Mouse (Mus musculus) limb, embryonic 11.5 days (tissue): ENCODE data around the gene Ablim2. TPM values are rescaled to one million over a fixed set of nuclear protein-coding genes. Genes with fewer than 3 reads are reported as not detected.

Experiments
- ATAC-seq: fragments of 200-750 bp; cut with Nextera tagmentation; 2 replicates; pipeline ENCODE4 v1.8.0; 2017; ENCODE audit warnings: low read depth; ENCODE audit not compliant: insufficient number of reproducible peaks, low FRiP score, low TSS enrichment
- DNase-seq: peaks from one replicate; pipeline ENCODE4 v3.0.0-alpha.2; 2015; ENCODE audit warnings: low spot score
- H3K27ac ChIP-seq: fragments of 300-500 bp; sonication (generic); replicated peaks from 2 replicates; pipeline ENCODE4 v1.5.1; 2014; ENCODE audit warnings: low read depth, mild to moderate bottlenecking, low read length
- H3K27me3 ChIP-seq: fragments of 300-500 bp; sonication (generic); 2 replicates; pipeline ENCODE4 v1.6.1; 2014; ENCODE audit warnings: mild to moderate bottlenecking, low read length, mixed read lengths; ENCODE audit not compliant: control insufficient read depth, insufficient read depth
- H3K36me3 ChIP-seq: fragments of 300-500 bp; sonication (generic); 2 replicates; pipeline ENCODE4 v1.6.1; 2014; ENCODE audit warnings: mild to moderate bottlenecking, low read length, moderate library complexity, mixed read lengths; ENCODE audit not compliant: control insufficient read depth, insufficient read depth
- H3K4me1 ChIP-seq: fragments of 300-500 bp; sonication (generic); 2 replicates; pipeline ENCODE4 v1.6.1; 2014; ENCODE audit warnings: low read length, mixed read lengths; ENCODE audit not compliant: control insufficient read depth, insufficient read depth
- H3K4me2 ChIP-seq: fragments of 300-500 bp; sonication (generic); 2 replicates; pipeline ENCODE4 v1.6.1; 2014; ENCODE audit warnings: low read depth, mild to moderate bottlenecking, moderate library complexity; ENCODE audit not compliant: severe bottlenecking
- H3K4me3 ChIP-seq: fragments of 300-500 bp; sonication (generic); 2 replicates; pipeline ENCODE4 v1.5.1; 2014; ENCODE audit warnings: low read depth, low read length
- H3K9ac ChIP-seq: fragments of 300-500 bp; sonication (generic); 2 replicates; pipeline ENCODE4 v1.6.1; 2014; ENCODE audit warnings: mild to moderate bottlenecking, low read length
- H3K9me3 ChIP-seq: fragments of 300-500 bp; sonication (generic); 2 replicates; pipeline ENCODE4 v1.6.1; 2016; ENCODE audit warnings: low read length; ENCODE audit not compliant: control insufficient read depth
- WGBS: fragments of 180-500 bp; shearing (Covaris S2); extraction: QIAGEN DNeasy Blood & Tissue Kit; methylation state at CpG from one replicate; pipeline ENCODE4 v1.1.7; 2014; 5-methylcytosine and 5-hydroxymethylcytosine counted together
- polyA plus RNA-seq: library from polyadenylated mRNA; unstranded; fragments of >200 nt; fragmentation: Nextera tagmentation; extraction: Ambion mirVana; gene quantifications from 2 replicates; pipeline ENCODE4 v1.2.1, GENCODE M21; 2014

Ablim2 gene
- polyA plus RNA-seq, 1 experiment from 2014 or later, result 1.3 TPM

GRCm38 (mm10) chr5:35751016-35751415, 6.7 kb upstream of the Ablim2 start:
- no peaks in the 10 kb centered on the region for H3K4me1 ChIP-seq
- WGBS, result 88% methylated on average over 7 of the region's 7 CpGs
- H3K36me3 ChIP-seq, result no peaks in the 10 kb centered on the region
- H3K4me2 ChIP-seq, result no peak overlapping the region
- no peak overlapping the region for H3K4me3 ChIP-seq
- H3K9ac ChIP-seq, result no peak overlapping the region
- peaks cover 1% of the 10 kb centered on the region; the same call in 1 of the 2 replicates for H3K27me3 ChIP-seq
- H3K27ac ChIP-seq, result no peak overlapping the region
- ATAC-seq (no peak), DNase-seq (no peak)
- H3K9me3 ChIP-seq, result no peaks in the 10 kb centered on the region

GRCm38 (mm10) chr5:35755131-35755733, 2.4 kb upstream of the Ablim2 start:
- no peak overlapping the region for H3K4me3 ChIP-seq
- peak; percentile 58 for DNase-seq
- H3K9ac ChIP-seq, result no peak overlapping the region
- 32% methylated on average over 5 of the region's 5 CpGs for WGBS
- H3K9me3 ChIP-seq, result no peaks in the 10 kb centered on the region
- no peak overlapping the region for H3K4me2 ChIP-seq
- no peak overlapping the region for H3K27ac ChIP-seq
- peaks cover 31% of the 10 kb centered on the region for H3K27me3 ChIP-seq
- ATAC-seq, result no peak
- H3K36me3 ChIP-seq, result no peaks in the 10 kb centered on the region
- peaks cover 8% of the 10 kb centered on the region for H3K4me1 ChIP-seq

- no peaks in the 10 kb centered on the region for H3K9me3 ChIP-seq
- DNase-seq, result no peak
Observed at GRCm38 (mm10) chr5:35756020-35756419, 1.7 kb upstream of the Ablim2 start.

DNA sequence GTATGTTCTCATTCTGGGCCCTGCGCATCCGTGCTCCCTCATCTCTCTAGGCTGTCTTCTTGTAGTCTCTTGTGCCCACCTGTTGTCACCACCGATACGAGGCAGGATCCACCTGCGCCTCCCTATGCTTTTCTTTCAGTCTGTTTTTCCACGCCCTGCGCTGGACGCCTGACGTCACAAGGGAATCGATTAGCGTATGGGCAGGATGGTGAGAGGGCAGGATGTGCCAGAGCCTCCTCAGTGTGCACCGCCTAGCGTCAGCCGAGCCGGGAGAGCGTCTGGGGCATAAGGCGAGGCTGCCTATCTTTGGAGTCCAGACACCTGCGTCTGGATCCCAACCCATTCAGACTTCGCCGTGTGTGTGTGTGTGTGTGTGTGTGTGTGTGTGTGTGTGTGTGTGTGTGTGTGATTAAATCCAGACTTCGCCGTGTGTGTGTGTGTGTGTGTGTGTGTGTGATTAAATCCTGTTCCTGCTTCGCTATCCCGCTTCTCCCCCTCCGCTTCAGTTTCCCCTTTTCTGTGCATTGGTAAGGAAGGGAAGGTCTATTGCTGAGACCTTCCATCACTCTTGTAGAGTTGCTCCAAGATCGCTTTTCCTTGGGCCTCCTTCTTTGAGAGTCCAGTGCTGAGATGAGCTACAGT, 562 bp upstream of the Ablim2 start:
- H3K9ac ChIP-seq, result no peak overlapping the region
- DNase-seq (no peak), ATAC-seq (0 out of 2 replicates have a peak, but pooled peaks have one; percentile 3)
- H3K4me3 ChIP-seq, result peak overlapping the region; percentile 51
- no peaks in the 10 kb centered on the region for H3K36me3 ChIP-seq
- H3K27ac ChIP-seq, result no peak overlapping the region
- H3K9me3 ChIP-seq, result no peaks in the 10 kb centered on the region
- WGBS, result 13% methylated on average over 26 of the region's 26 CpGs
- peaks cover 37% of the 10 kb centered on the region for H3K27me3 ChIP-seq
- H3K4me1 ChIP-seq, result peaks cover 8% of the 10 kb centered on the region
- H3K4me2 ChIP-seq, result peak overlapping the region; percentile 96

More at GRCm38 (mm10) chr5:35756020-35756419, 1.7 kb upstream of the Ablim2 start:
- WGBS, result 74% methylated on average over 4 of the region's 4 CpGs
- Histone ChIP-seq H3K4me2 (no peak overlapping the region), H3K4me3 (no peak overlapping the region), H3K4me1 (peaks cover 8% of the 10 kb centered on the region), H3K27me3 (peaks cover 37% of the 10 kb centered on the region), H3K36me3 (no peaks in the 10 kb centered on the region), H3K9ac (no peak overlapping the region), H3K27ac (no peak overlapping the region)
- no peak for ATAC-seq

- ATAC-seq, result peak; percentile 46; the same call in 1 of the 2 replicates
- Histone ChIP-seq H3K9me3 (no peaks in the 10 kb centered on the region), H3K27ac (no peak overlapping the region), H3K36me3 (no peaks in the 10 kb centered on the region), H3K4me3 (peak overlapping the region; percentile 51), H3K27me3 (peaks cover 37% of the 10 kb centered on the region), H3K4me2 (peak overlapping the region; percentile 96), H3K9ac (no peak overlapping the region), H3K4me1 (peaks cover 8% of the 10 kb centered on the region)
- WGBS, result 1% methylated on average over 40 of the region's 40 CpGs
- DNase-seq, result peak; percentile 27
Observed at GRCm38 (mm10) chr5:35758081-35759053, 687 bp downstream of the Ablim2 start.

GRCm38 (mm10) chr5:35761323-35761722, 3.6 kb downstream of the Ablim2 start:
- no peak overlapping the region for H3K4me3 ChIP-seq
- no peaks in the 10 kb centered on the region for H3K9me3 ChIP-seq
- no peak overlapping the region for H3K9ac ChIP-seq
- WGBS, result 75% methylated on average over 5 of the region's 5 CpGs
- no peak for ATAC-seq
- H3K4me1 ChIP-seq, result peaks cover 8% of the 10 kb centered on the region
- peaks cover 33% of the 10 kb centered on the region for H3K27me3 ChIP-seq
- H3K36me3 ChIP-seq, result no peaks in the 10 kb centered on the region
- H3K27ac ChIP-seq, result no peak overlapping the region
- H3K4me2 ChIP-seq, result no peak overlapping the region
- DNase-seq, result no peak

DNA sequence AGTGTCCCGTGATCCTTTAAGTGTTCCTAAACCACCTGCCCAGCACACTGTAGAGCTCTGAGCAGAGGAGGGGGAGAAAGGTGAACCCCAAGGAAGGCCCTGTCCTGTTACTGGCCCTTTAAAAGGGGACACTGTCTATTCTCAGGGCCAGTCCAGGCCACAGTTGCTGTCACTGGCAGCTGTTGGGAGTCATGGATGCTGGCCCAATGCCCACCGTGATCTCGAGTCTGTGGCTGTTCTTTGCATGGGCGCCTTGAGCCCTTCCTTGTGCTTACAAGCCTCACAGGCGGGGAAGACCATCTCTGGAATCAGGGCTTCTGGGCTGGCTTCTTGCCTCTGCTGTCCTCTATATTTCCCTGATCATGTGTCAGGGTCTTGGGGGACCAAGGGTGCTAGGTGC, 4.7 kb downstream of the Ablim2 start:
- ATAC-seq, result no peak
- Histone ChIP-seq H3K9me3 (no peaks in the 10 kb centered on the region), H3K4me1 (peaks cover 8% of the 10 kb centered on the region), H3K9ac (no peak overlapping the region), H3K27ac (no peak overlapping the region), H3K4me2 (no peak overlapping the region), H3K27me3 (peaks cover 31% of the 10 kb centered on the region), H3K36me3 (no peaks in the 10 kb centered on the region), H3K4me3 (no peak overlapping the region)
- WGBS, result 78% methylated on average over 5 of the region's 5 CpGs
- no peak for DNase-seq

DNA sequence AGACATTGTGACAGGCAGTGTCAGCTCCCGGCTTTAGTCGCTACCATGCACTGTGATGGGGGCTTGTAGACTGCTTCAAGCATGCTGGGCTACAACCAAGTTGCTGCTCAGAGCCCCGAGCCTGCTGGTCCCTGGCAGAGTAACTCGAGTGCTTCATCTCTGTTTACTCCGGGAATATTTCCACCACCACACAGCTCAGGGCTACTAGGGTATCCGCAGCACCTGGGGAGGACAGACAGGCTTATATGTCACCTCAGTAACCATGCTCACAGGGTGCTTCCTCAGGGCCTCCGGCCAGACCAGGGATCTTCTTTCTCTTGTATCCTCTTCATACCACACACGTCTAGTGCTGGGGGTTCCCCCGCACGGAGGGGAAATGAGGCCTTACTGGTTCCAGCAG, 5.2 kb downstream of the Ablim2 start:
- ATAC-seq, result no peak
- no peak for DNase-seq
- Histone ChIP-seq H3K4me1 (peaks cover 7% of the 10 kb centered on the region), H3K27ac (no peak overlapping the region), H3K9ac (no peak overlapping the region), H3K9me3 (no peaks in the 10 kb centered on the region), H3K27me3 (peaks cover 30% of the 10 kb centered on the region), H3K4me2 (no peak overlapping the region), H3K36me3 (no peaks in the 10 kb centered on the region), H3K4me3 (no peak overlapping the region)
- WGBS, result 75% methylated on average over 10 of the region's 10 CpGs
